Mouse (Mus musculus) brain, embryonic 14.5 days (tissue): ENCODE measurements around the gene Vps16.

ENCODE experiments used
- CTCF ChIP-seq: fragments of 200-500 bp; IDR thresholded peaks from 2 replicates; pipeline ENCODE4 v1.5.1; 2012; ENCODE audit warnings: inconsistent platforms, mild to moderate bottlenecking, moderate library complexity, borderline replicate concordance; ENCODE audit not compliant: insufficient read depth, insufficient read length; ENCODE audit errors: extremely low read depth
- POLR2A ChIP-seq: fragments of 200-500 bp; IDR thresholded peaks from 2 replicates; pipeline ENCODE4 v1.6.1; 2012; ENCODE audit warnings: mild to moderate bottlenecking, inconsistent platforms, borderline replicate concordance; ENCODE audit not compliant: poor library complexity, insufficient read depth, insufficient read length, severe bottlenecking; ENCODE audit errors: extremely low read depth

- peak; percentile 33; the same call in 1 of the 2 replicates for TF ChIP-seq CTCF
- TF ChIP-seq POLR2A, result no peak
These were observed 15.9 kb upstream of the Vps16 start for GRCm38 (mm10) chr2:130408194-130408593.
